Mouse (Mus musculus): ENCODE measurements around the gene Apol8. TPM values are rescaled to one million over a fixed set of nuclear protein-coding genes. Genes with fewer than 3 reads are reported as not detected.

Apol8 gene
- total and polyA plus RNA-seq, 3 experiments = 0.14 to 0.15 TPM; not detected in 1

DNA sequence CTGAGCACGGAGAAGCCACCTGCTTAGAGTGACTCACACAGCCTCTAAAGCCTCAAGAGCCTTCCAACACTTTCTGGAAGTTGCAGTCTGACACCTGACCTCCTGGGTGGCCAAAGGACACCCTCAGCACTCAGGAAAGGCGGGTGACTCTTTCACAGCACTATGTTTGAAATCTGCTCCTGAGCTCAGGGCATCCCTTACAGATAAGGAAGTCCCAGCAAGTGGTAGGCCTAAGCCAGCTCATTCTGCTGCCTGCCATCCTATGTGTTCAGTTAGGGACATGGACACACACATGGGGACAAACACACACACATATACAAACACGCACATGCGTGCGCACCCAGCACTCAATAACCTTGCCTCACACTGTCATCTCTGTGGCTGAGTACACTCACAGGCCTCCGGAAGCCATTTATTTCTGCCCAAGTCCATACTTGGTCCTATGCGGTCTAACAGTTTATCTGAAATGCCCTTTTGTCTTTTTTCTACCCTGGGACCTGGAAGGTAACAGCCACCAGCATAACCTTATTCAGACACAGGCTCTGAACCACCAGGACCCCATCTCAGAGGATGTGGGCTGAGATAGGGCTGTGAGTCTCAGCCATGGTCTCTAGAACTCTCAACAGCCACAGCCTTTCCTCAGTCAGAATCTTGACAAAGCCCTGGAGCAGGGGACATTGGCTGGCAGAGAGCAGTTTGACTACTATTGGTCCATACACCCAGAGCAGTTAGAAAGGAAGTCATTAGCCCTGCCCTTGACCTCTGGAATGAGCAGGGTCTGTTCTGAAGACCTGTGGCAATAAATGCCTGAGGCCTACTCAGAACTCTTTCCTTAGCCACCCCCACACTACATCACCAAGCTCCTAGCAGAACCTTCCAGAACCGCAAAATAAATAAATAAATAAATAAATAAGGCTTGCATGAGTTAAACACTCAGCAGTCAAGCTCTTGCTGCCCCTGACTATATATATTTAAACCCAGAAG, 43.0 kb upstream of the Apol8 start:
- peak overlapping the region; percentile 16; the same call in 1 of the 2 replicates for H3K9ac ChIP-seq (ENCODE audit: insufficient read depth, low read depth)
- dilution Hi-C loops (cut with MboI; ENCODE audit: extremely low pct_ligation_motif_present, extremely low pct_unique_long_range_greater_than_20kb, low sequenced_read_pairs) = no loop called here
- H3K79me2 ChIP-seq (replicated peaks; ENCODE audit: control insufficient read depth, extremely low read depth, insufficient read depth, poor library complexity, severe bottlenecking) = peaks cover 63% of the 10 kb centered on the region
- H3K27me3 ChIP-seq (replicated peaks) = no peaks in the 10 kb centered on the region
- H3K4me1 ChIP-seq (ENCODE audit: control insufficient read depth in 1 of 2, insufficient read depth in 2 of 2) = peaks cover 58 to 82% of the 10 kb centered on the region in 2 experiments
- H3K4me3 ChIP-seq (replicated peaks in 1 of 3; ENCODE audit: low read depth in 2 of 3, low read length in 2 of 3, poor library complexity in 1 of 3) = peak overlapping the region in 1 of 3 experiments; percentile 20
- TF ChIP-seq MAZ (IDR thresholded peaks at IDR 0.05; ENCODE audit: low read depth, low read length) = no peak
- TF ChIP-seq BHLHE40 (IDR thresholded peaks at IDR 0.05; ENCODE audit: low read depth, low read length) = 0 out of 2 replicates have a peak, but pooled peaks have one; percentile 28
- 0 out of 2 replicates have a peak, but pooled peaks have one; percentile 28 for TF ChIP-seq ZMIZ1 (IDR thresholded peaks at IDR 0.05; ENCODE audit: low read depth, low read length)
- TF ChIP-seq NELFE (IDR thresholded peaks at IDR 0.05; ENCODE audit: low read depth, low read length) = no peak
- peak overlapping the region; percentile 94 for H3K27ac ChIP-seq (ENCODE audit: insufficient read depth, low read depth)
- in situ Hi-C loops (cut with MboI; ENCODE audit: low pct_ligation_motif_present, low pct_unique_long_range_greater_than_20kb, low sequenced_read_pairs) = no loop called here
- H3K9me3 ChIP-seq (replicated peaks; ENCODE audit: low read length) = no peaks in the 10 kb centered on the region
- H3K4me2 ChIP-seq (ENCODE audit: insufficient read depth, low read depth, poor library complexity, severe bottlenecking) = peak overlapping the region; percentile 1; the same call in 1 of the 2 replicates
- H3K36me3 ChIP-seq (replicated peaks in 1 of 2; ENCODE audit: control insufficient read depth in 1 of 2, insufficient read depth in 1 of 2, low read length in 1 of 2) = peaks cover 76 to 93% of the 10 kb centered on the region in 2 experiments
- no peak for DNase-seq (ENCODE audit: extremely low read depth)

DNA sequence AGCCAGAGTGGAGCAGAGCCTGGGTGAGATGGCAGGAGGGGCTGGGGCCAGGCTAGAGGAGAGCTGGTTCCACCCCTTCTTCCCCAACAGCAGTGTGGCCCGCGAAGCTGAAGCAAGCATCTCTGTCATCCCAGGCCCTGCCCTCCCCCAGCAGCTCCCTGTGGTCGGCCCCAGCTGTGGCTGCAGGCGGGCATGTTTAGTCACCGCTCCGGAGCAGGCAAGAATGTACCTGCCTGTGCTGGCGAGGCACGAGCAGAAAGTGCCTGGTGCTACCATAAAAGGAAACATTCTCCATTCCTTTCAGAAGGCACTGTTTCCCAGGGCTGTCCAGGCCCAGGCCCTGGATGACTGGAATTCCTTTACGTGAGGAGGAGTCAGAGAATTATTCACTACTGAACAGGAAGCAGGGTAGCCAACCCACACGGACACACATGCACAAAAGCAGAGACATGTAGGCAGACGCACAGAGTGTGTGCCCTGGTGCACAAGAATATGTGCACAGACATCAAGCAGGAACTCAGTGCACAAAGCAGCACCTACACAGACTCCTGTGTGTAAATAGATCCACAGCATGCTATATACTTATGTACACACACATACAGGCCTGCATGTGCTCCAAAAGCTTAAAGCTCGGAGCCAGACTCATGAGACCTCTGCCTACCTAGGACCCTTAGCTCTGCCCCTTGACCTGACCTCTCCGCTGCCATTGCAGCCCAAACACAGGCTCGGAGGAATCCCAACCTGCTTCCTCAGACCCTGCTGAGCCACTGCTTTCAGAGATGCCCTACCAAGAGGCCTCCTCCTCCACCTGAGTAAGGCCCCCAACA, 42.1 kb upstream of the Apol8 start:
- Histone ChIP-seq H3K4me2 (ENCODE audit: insufficient read depth, low read depth, poor library complexity, severe bottlenecking) (peak overlapping the region; percentile 13; the same call in 1 of the 2 replicates), H3K27me3 (replicated peaks) (no peaks in the 10 kb centered on the region), H3K9me3 (replicated peaks; ENCODE audit: low read length) (no peaks in the 10 kb centered on the region), H3K9ac (ENCODE audit: insufficient read depth, low read depth) (no peak overlapping the region), H3K79me2 (replicated peaks; ENCODE audit: control insufficient read depth, extremely low read depth, insufficient read depth, poor library complexity, severe bottlenecking) (peaks cover 59% of the 10 kb centered on the region), H3K27ac (ENCODE audit: insufficient read depth, low read depth) (peak overlapping the region; percentile 88), H3K4me3 (replicated peaks in 1 of 3; ENCODE audit: low read depth in 2 of 3, low read length in 2 of 3, poor library complexity in 1 of 3) (peak overlapping the region in 1 of 3 experiments; percentile 11), H3K36me3 (replicated peaks in 1 of 2; ENCODE audit: control insufficient read depth in 1 of 2, insufficient read depth in 1 of 2, low read length in 1 of 2) (peaks cover 74 to 93% of the 10 kb centered on the region in 2 experiments), H3K4me1 (ENCODE audit: control insufficient read depth in 1 of 2, insufficient read depth in 2 of 2) (peaks cover 56 to 73% of the 10 kb centered on the region in 2 experiments)
- dilution Hi-C loops (cut with MboI; ENCODE audit: extremely low pct_ligation_motif_present, extremely low pct_unique_long_range_greater_than_20kb, low sequenced_read_pairs) (no loop called here), in situ Hi-C loops (cut with MboI; ENCODE audit: low pct_ligation_motif_present, low pct_unique_long_range_greater_than_20kb, low sequenced_read_pairs) (no loop called here)
- peak; percentile 80 for DNase-seq (ENCODE audit: extremely low read depth)
- TF ChIP-seq CTCF (conservative IDR thresholded peaks at IDR 0.05 in 1 of 2, IDR thresholded peaks at IDR 0.05 in 1 of 2; ENCODE audit: low read depth in 2 of 2, low read length in 2 of 2) (no peak), GABPA (IDR thresholded peaks at IDR 0.05; ENCODE audit: insufficient replicate concordance, low read depth, low read length) (no peak), ZKSCAN1 (IDR thresholded peaks at IDR 0.05; ENCODE audit: borderline replicate concordance, low read depth, low read length) (no peak), BHLHE40 (IDR thresholded peaks at IDR 0.05; ENCODE audit: low read depth, low read length) (peak; percentile 96), MAFK (IDR thresholded peaks at IDR 0.05; ENCODE audit: insufficient replicate concordance, low read length) (no peak), MAX (IDR thresholded peaks at IDR 0.05; ENCODE audit: low read length) (no peak), JUN (IDR thresholded peaks at IDR 0.05; ENCODE audit: insufficient read depth, low read depth, low read length) (no peak), ZC3H11A (IDR thresholded peaks at IDR 0.05; ENCODE audit: low read depth, low read length) (no peak), HCFC1 (IDR thresholded peaks at IDR 0.05; ENCODE audit: low read depth, low read length) (no peak), SIN3A (IDR thresholded peaks at IDR 0.05; ENCODE audit: low read length) (peak; percentile 73; the same call in 1 of the 2 replicates), UBTF (IDR thresholded peaks at IDR 0.05; ENCODE audit: low read depth, low read length) (peak; percentile 91), ZMIZ1 (IDR thresholded peaks at IDR 0.05; ENCODE audit: low read depth, low read length) (no peak), MXI1 (IDR thresholded peaks at IDR 0.05; ENCODE audit: low read depth, low read length) (peak; percentile 59; the same call in 1 of the 2 replicates), NELFE (IDR thresholded peaks at IDR 0.05; ENCODE audit: low read depth, low read length) (no peak), MEF2A (IDR thresholded peaks at IDR 0.05; ENCODE audit: borderline replicate concordance, low read depth, low read length) (peak; percentile 90), MYC (IDR thresholded peaks at IDR 0.05; ENCODE audit: low read depth, low read length) (no peak), POLR2AphosphoS2 (IDR thresholded peaks at IDR 0.05; ENCODE audit: low read depth, low read length) (no peak), USF2 (conservative IDR thresholded peaks at IDR 0.05; ENCODE audit: low read depth, low read length) (no peak), KAT2A (IDR thresholded peaks at IDR 0.05; ENCODE audit: insufficient replicate concordance, low read length) (no peak), NRF1 (IDR thresholded peaks at IDR 0.05; ENCODE audit: low read depth, low read length) (0 out of 2 replicates have a peak, but pooled peaks have one; percentile 36), POLR2A (IDR thresholded peaks at IDR 0.05; ENCODE audit: low read depth, low read length) (peak; percentile 19; the same call in 1 of the 2 replicates), TBP (conservative IDR thresholded peaks at IDR 0.05; ENCODE audit: low read depth, low read length) (0 out of 2 replicates have a peak, but pooled peaks have one; percentile 41), IRF4 (IDR thresholded peaks at IDR 0.05; ENCODE audit: low read depth, low read length) (peak; percentile 86), JUND (conservative IDR thresholded peaks at IDR 0.05; ENCODE audit: low read depth, low read length) (no peak), SMC3 (IDR thresholded peaks at IDR 0.05; ENCODE audit: low read depth, low read length) (no peak), MAZ (IDR thresholded peaks at IDR 0.05; ENCODE audit: low read depth, low read length) (no peak), CHD2 (IDR thresholded peaks at IDR 0.05; ENCODE audit: low read length) (no peak)

Data from CH12.LX (cell line).